Mouse (Mus musculus): ENCODE measurements around the gene Pde8a. TPM values are rescaled to one million over a fixed set of nuclear protein-coding genes. Genes with fewer than 3 reads are reported as not detected.

The Pde8a gene
- polyA plus RNA-seq (2014; fragmentation: Nextera tagmentation; extraction: Ambion mirVana), result 4.2 and 4.4 TPM in 2 replicates

DNA sequence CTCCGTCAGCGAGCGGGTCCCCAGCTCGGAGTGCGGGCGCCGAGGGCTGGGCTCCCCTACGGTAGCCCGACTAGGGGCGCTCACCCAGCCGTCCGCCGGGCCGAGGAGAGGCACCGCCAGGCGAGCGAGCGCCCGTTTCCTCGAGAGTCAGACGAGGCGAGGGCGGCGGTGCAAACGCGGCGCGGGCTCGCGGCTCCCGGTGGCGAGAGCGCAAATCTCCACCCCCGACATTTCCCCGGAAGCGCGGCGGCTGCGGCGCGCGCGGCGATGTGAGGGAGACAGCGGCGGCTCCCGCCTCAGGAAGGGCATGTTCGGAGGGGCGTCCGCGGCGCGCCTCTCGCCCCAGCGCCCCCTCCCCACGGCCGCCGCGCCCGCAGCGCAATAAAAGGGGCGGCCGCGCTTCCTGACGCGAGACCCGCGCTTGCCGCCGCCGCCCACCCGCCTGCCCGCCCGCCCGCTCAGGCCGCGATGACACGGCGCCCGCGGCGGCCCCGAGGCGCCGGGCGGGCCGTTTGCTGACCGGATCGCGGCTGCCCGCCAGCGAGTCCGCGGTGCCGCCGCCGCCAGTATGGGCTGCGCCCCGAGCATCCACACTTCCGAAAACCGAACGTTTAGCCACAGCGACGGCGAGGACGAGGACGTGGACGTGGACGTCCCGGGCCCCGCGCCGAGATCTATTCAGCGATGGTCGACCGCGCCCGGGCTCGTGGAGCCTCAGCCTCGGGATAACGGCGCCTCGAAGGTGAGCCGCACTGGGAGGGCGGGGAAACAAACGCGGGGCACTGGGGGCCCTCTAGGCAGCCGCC is at the start of gene Pde8a:
Pde8a (plus strand) TSS at position 250 of the 806 bp plus-strand sequence.
- WGBS, result under 1% methylated on average over 108 of the region's 128 CpGs
- peak within 1 kb of the TSS; percentile 43 for H3K4me2 ChIP-seq (replicated peaks; ENCODE audit: low read depth, low read length)
- 0 out of 2 replicates have a peak, but pooled peaks cover 7% of the 10 kb centered on the region for H3K27me3 ChIP-seq (ENCODE audit: control insufficient read depth, insufficient read depth, low read length)
- H3K9me3 ChIP-seq (ENCODE audit: control insufficient read depth, low read depth, low read length), result no peaks in the 10 kb centered on the region
- peak within 1 kb of the TSS; percentile 1; the same call in 1 of the 2 replicates for H3K27ac ChIP-seq (ENCODE audit: low read length)
- no peaks in the 10 kb centered on the region for H3K36me3 ChIP-seq (ENCODE audit: control insufficient read depth, insufficient read depth, low read length)
- peaks cover 3% of the 10 kb centered on the region; the same call in 1 of the 2 replicates for H3K4me1 ChIP-seq (ENCODE audit: control insufficient read depth, insufficient read depth, low read length)
- H3K4me3 ChIP-seq (ENCODE audit: low read depth, low read length), result peak within 1 kb of the TSS; percentile 48
- H3K9ac ChIP-seq (replicated peaks; ENCODE audit: low read depth, low read length), result peak within 1 kb of the TSS; percentile 8
- no peak for ATAC-seq (ENCODE audit: insufficient number of reproducible peaks, insufficient read depth, low FRiP score, low read depth)

DNA sequence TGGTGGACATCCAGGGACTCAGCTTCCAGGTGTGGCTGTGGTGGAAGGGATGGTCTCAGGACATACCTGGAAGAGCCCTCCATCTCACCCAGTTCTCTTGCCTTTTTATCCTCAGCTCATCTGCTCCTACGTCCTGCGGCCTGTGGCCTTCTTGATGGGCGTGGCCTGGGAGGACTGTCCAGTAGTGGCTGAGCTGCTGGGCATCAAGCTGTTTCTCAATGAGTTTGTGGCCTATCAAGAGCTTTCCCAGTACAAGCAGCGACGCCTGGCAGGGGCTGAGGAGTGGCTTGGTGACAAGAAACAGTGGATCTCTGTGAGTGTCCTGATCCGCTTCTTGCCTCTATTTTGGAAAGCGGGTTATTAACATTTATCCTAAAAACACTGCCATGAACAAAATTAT is 49.0 kb upstream of the Pde8a start:
- Histone ChIP-seq H3K4me2 (replicated peaks; ENCODE audit: low read depth, low read length) (no peak overlapping the region), H3K27ac (ENCODE audit: low read length) (no peak overlapping the region), H3K36me3 (ENCODE audit: control insufficient read depth, insufficient read depth, low read length) (no peaks in the 10 kb centered on the region), H3K4me1 (ENCODE audit: control insufficient read depth, insufficient read depth, low read length) (no peaks in the 10 kb centered on the region), H3K9ac (replicated peaks; ENCODE audit: low read depth, low read length) (no peak overlapping the region), H3K4me3 (ENCODE audit: low read depth, low read length) (no peak overlapping the region), H3K9me3 (ENCODE audit: control insufficient read depth, low read depth, low read length) (no peaks in the 10 kb centered on the region), H3K27me3 (ENCODE audit: control insufficient read depth, insufficient read depth, low read length) (no peaks in the 10 kb centered on the region)
- no peak for ATAC-seq (ENCODE audit: insufficient number of reproducible peaks, insufficient read depth, low FRiP score, low read depth)
- WGBS, result 65% methylated on average over 7 of the region's 7 CpGs

DNA sequence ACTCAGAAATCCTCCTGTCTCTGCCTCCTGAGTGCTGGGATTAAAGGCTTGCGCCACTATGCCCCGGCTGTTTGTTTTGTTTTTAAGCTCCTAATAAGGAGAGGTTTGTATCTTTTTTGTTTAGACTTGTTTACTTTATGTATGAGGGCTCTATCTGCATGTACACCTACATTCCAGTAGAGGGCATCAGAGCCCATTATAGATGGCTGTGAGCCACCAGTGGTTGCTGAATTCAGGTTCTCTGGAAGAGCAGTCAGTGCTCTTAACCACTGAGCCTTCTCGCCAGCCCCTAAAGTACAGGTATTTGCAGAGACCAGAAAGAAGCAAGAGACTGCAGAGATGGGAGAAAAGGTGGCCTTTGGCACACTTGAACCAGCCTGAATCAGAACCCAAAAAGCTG is 46.3 kb upstream of the Pde8a start:
- ATAC-seq (ENCODE audit: insufficient number of reproducible peaks, insufficient read depth, low FRiP score, low read depth), result no peak
- H3K9me3 ChIP-seq (ENCODE audit: control insufficient read depth, low read depth, low read length), result no peaks in the 10 kb centered on the region
- 40% methylated on average over 3 of the region's 3 CpGs for WGBS

DNA sequence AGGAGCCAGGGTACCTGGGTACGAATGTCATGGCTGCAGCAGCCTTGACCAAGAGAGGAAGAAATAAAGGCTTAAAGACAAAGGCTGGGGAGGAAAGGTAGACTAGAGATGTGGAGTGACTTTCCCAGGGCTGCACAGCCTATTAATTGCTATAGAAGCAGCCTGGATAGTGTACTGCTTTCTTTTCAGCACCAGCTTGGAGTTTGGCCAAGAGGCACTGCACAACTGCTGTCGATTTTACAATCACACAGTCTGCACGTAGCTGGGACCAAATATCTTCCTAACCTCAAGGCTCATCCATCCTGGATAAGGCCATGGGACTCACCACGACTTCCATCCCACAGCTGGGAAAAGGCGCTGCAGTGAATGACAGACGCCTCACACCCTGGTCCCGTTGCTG is 44.0 kb upstream of the Pde8a start:
- peaks cover 6% of the 10 kb centered on the region; the same call in 1 of the 2 replicates for H3K9me3 ChIP-seq (ENCODE audit: control insufficient read depth, low read depth, low read length)
- H3K36me3 ChIP-seq (ENCODE audit: control insufficient read depth, insufficient read depth, low read length), result no peaks in the 10 kb centered on the region
- H3K4me3 ChIP-seq (ENCODE audit: low read depth, low read length), result no peak overlapping the region
- no peaks in the 10 kb centered on the region for H3K4me1 ChIP-seq (ENCODE audit: control insufficient read depth, insufficient read depth, low read length)
- WGBS, result 69% methylated on average over 7 of the region's 7 CpGs
- H3K9ac ChIP-seq (replicated peaks; ENCODE audit: low read depth, low read length), result no peak overlapping the region
- no peak overlapping the region for H3K4me2 ChIP-seq (replicated peaks; ENCODE audit: low read depth, low read length)
- H3K27ac ChIP-seq (ENCODE audit: low read length), result no peak overlapping the region
- ATAC-seq (ENCODE audit: insufficient number of reproducible peaks, insufficient read depth, low FRiP score, low read depth), result no peak
- no peaks in the 10 kb centered on the region for H3K27me3 ChIP-seq (ENCODE audit: control insufficient read depth, insufficient read depth, low read length)

More for the DNA sequence above, 46.3 kb upstream of the Pde8a start:
- Histone ChIP-seq H3K27me3 (ENCODE audit: control insufficient read depth, insufficient read depth, low read length) (no peaks in the 10 kb centered on the region), H3K27ac (ENCODE audit: low read length) (no peak overlapping the region), H3K9ac (replicated peaks; ENCODE audit: low read depth, low read length) (no peak overlapping the region), H3K36me3 (ENCODE audit: control insufficient read depth, insufficient read depth, low read length) (no peaks in the 10 kb centered on the region), H3K4me3 (ENCODE audit: low read depth, low read length) (no peak overlapping the region), H3K4me1 (ENCODE audit: control insufficient read depth, insufficient read depth, low read length) (no peaks in the 10 kb centered on the region), H3K4me2 (replicated peaks; ENCODE audit: low read depth, low read length) (no peak overlapping the region)

DNA sequence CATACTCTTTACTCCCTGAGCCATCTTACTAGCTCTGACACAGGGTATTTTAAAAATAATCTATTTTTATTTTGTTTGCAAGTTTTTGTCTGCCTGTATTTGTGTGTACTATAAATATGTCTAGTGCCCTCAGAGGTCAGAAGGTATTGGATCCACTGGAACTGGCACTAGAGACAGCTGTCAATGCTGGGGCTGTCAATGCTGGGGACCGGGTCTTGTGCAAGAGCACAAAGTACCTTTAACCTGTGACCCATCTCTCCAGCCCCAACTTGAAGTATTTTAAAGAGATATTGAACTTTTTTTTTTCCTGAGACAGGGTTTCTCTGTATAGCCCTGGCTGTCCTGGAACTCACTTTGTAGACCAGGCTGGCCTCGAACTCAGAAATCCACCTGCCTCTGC is 39.5 kb upstream of the Pde8a start:
- Histone ChIP-seq H3K36me3 (ENCODE audit: control insufficient read depth, insufficient read depth, low read length) (no peaks in the 10 kb centered on the region), H3K9me3 (ENCODE audit: control insufficient read depth, low read depth, low read length) (peaks cover 6% of the 10 kb centered on the region; the same call in 1 of the 2 replicates), H3K9ac (replicated peaks; ENCODE audit: low read depth, low read length) (no peak overlapping the region), H3K27ac (ENCODE audit: low read length) (no peak overlapping the region), H3K4me1 (ENCODE audit: control insufficient read depth, insufficient read depth, low read length) (no peaks in the 10 kb centered on the region), H3K4me2 (replicated peaks; ENCODE audit: low read depth, low read length) (no peak overlapping the region), H3K4me3 (ENCODE audit: low read depth, low read length) (no peak overlapping the region), H3K27me3 (ENCODE audit: control insufficient read depth, insufficient read depth, low read length) (no peaks in the 10 kb centered on the region)
- ATAC-seq (ENCODE audit: insufficient number of reproducible peaks, insufficient read depth, low FRiP score, low read depth), result no peak
- WGBS, result 94% methylated on average over 2 of the region's 2 CpGs

DNA sequence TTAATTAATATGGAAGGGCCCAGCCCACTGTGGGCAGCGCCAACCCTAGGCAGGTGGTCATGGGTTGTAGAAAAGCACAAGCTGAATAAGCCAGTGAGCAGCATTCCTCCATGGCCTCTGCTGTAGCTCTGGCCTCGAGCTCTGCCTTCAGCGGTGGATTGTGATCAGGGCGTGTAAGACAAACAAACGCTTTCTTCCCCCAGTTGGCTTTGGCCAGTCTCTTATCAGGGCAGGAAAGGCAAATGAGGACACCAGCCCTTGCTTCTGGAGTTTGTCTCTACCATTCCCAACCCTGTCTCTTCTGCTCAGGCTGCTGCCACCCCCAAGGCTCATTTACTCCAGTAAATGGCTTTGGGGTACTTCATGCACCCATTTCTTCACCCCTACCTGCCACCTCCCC is 38.7 kb upstream of the Pde8a start:
- no peak overlapping the region for H3K27ac ChIP-seq (ENCODE audit: low read length)
- WGBS, result 58% methylated on average over 5 of the region's 5 CpGs
- no peak overlapping the region for H3K4me3 ChIP-seq (ENCODE audit: low read depth, low read length)
- H3K4me2 ChIP-seq (replicated peaks; ENCODE audit: low read depth, low read length), result no peak overlapping the region
- H3K9me3 ChIP-seq (ENCODE audit: control insufficient read depth, low read depth, low read length), result peaks cover 6% of the 10 kb centered on the region; the same call in 1 of the 2 replicates
- H3K9ac ChIP-seq (replicated peaks; ENCODE audit: low read depth, low read length), result no peak overlapping the region
- H3K27me3 ChIP-seq (ENCODE audit: control insufficient read depth, insufficient read depth, low read length), result no peaks in the 10 kb centered on the region
- H3K4me1 ChIP-seq (ENCODE audit: control insufficient read depth, insufficient read depth, low read length), result no peaks in the 10 kb centered on the region
- H3K36me3 ChIP-seq (ENCODE audit: control insufficient read depth, insufficient read depth, low read length), result no peaks in the 10 kb centered on the region
- no peak for ATAC-seq (ENCODE audit: insufficient number of reproducible peaks, insufficient read depth, low FRiP score, low read depth)

DNA sequence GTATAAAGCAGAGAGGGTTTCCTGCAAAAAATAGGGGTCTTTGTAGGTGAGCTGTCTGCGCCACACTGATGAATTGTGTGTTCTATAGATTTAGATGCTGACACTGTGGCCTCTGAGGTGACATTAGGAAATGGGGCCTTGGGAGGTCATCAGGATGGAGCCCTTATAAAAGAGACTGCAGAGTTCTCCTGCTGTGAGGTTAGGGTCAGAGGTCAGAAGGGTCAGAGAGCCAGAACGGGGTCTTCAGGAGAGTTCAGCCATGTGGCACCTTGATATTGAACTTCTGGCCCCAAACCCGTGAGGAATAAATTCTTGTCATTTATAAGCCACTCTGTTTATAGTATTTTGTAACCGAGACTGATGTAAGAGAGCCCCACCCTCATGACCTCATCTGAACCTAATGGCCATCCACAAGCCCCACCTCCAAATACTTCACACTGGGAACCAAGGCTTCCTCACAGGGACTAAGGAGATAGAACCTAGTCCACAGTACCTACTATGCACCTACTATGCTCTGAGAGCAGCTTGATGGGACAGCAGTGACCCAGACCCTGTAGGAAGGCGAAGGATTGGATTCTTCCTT is 37.1 kb upstream of the Pde8a start:
- no peak for ATAC-seq (ENCODE audit: insufficient number of reproducible peaks, insufficient read depth, low FRiP score, low read depth)
- H3K36me3 ChIP-seq (ENCODE audit: control insufficient read depth, insufficient read depth, low read length), result no peaks in the 10 kb centered on the region
- 51% methylated on average over 5 of the region's 5 CpGs for WGBS
- no peak overlapping the region for H3K4me2 ChIP-seq (replicated peaks; ENCODE audit: low read depth, low read length)
- no peak overlapping the region for H3K9ac ChIP-seq (replicated peaks; ENCODE audit: low read depth, low read length)
- H3K4me3 ChIP-seq (ENCODE audit: low read depth, low read length), result no peak overlapping the region
- H3K4me1 ChIP-seq (ENCODE audit: control insufficient read depth, insufficient read depth, low read length), result no peaks in the 10 kb centered on the region
- H3K27ac ChIP-seq (ENCODE audit: low read length), result no peak overlapping the region
- no peaks in the 10 kb centered on the region for H3K27me3 ChIP-seq (ENCODE audit: control insufficient read depth, insufficient read depth, low read length)
- peaks cover 6% of the 10 kb centered on the region; the same call in 1 of the 2 replicates for H3K9me3 ChIP-seq (ENCODE audit: control insufficient read depth, low read depth, low read length)

DNA sequence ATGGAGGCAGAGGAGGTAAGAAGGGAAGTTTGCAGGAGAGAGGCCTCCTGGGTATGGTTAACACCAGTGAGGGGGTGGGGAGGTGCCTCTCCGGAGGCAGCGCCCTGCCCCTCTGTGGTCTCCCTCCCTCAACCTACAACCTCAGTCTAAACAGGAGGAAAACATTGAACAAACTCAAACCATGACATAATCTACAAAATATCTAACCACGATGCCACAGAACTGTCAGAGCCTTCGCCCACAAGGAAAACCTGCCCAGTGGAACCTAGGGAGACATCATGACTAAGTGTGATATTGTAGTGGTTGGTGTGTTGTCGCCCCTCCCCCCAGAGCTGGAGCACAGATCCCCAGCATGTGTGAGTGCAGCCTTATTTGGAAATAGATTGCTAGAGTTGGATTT is 33.9 kb upstream of the Pde8a start:
- Histone ChIP-seq H3K4me3 (ENCODE audit: low read depth, low read length) (no peak overlapping the region), H3K36me3 (ENCODE audit: control insufficient read depth, insufficient read depth, low read length) (no peaks in the 10 kb centered on the region), H3K9me3 (ENCODE audit: control insufficient read depth, low read depth, low read length) (no peaks in the 10 kb centered on the region), H3K27ac (ENCODE audit: low read length) (no peak overlapping the region), H3K4me2 (replicated peaks; ENCODE audit: low read depth, low read length) (no peak overlapping the region), H3K9ac (replicated peaks; ENCODE audit: low read depth, low read length) (no peak overlapping the region), H3K4me1 (ENCODE audit: control insufficient read depth, insufficient read depth, low read length) (no peaks in the 10 kb centered on the region), H3K27me3 (ENCODE audit: control insufficient read depth, insufficient read depth, low read length) (no peaks in the 10 kb centered on the region)
- 61% methylated on average over 5 of the region's 5 CpGs for whole genome bisulfite sequencing
- no peak for ATAC-seq (ENCODE audit: insufficient number of reproducible peaks, insufficient read depth, low FRiP score, low read depth)

Measured in stomach, embryonic 14.5 days (tissue).